Mouse (Mus musculus) CH12.LX (cell line): Measurements from ENCODE around the gene Lzts3.

Experiments used
- CHD1 ChIP-seq: IDR thresholded peaks from 2 replicates; pipeline ENCODE4 v1.6.1; 2012; ENCODE audit warnings: low read depth, low read length, improper control_type of control experiment, inconsistent platforms
- CTCF ChIP-seq, 2 experiments: IDR thresholded peaks in 1 of 2; conservative IDR thresholded peaks in 1 of 2; 2 replicates each; pipeline ENCODE4 v1.5.1; 2011 to 2012; ENCODE audit warnings: low read depth in 2 of 2, low read length in 2 of 2, improper control_type of control experiment in 1 of 2, inconsistent platforms in 1 of 2, mild to moderate bottlenecking in 1 of 2, moderate library complexity in 1 of 2
- JUN ChIP-seq: IDR thresholded peaks from 2 replicates; pipeline ENCODE4 v1.6.1; 2011; ENCODE audit warnings: low read depth, mild to moderate bottlenecking, low read length, improper control_type of control experiment, moderate library complexity; ENCODE audit not compliant: insufficient read depth
- POLR2A ChIP-seq: IDR thresholded peaks from 2 replicates; pipeline ENCODE4 v1.6.1; 2011; ENCODE audit warnings: low read depth, mild to moderate bottlenecking, improper control_type of control experiment, low read length

DNA sequence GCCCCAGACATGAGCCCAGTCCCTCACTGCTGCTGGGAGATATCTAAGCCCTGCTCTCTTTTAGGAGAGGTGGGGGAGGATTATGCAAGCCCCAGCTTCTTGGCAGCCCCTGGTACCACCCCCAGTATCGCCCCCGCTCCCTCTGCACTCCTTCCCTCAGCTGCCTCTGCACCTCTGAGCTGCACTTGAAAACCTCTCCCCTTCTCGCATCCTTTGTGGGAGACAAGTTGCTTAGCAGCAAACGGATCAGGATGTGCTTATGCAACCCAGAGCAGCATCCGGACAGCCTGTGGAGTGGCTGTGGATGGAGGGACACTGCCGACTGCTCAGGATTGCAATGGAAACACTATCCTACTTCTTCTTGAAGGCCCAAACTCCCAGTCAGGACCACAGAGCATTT lies 14.9 kb upstream of the Lzts3 start:
- no peak for TF ChIP-seq CTCF (conservative IDR thresholded peaks at IDR 0.05 in 1 of 2, IDR thresholded peaks at IDR 0.05 in 1 of 2; ENCODE audit: low read depth in 2 of 2, low read length in 2 of 2)
- no peak for TF ChIP-seq CHD1
- TF ChIP-seq POLR2A = no peak
- no peak for TF ChIP-seq JUN
